Mouse (Mus musculus): ENCODE measurements around the gene Ptprt. TPM values are rescaled to one million over a fixed set of nuclear protein-coding genes. Genes with fewer than 3 reads are reported as not detected.

Ptprt gene
- polyA plus RNA-seq, 1 experiment: 15.9 TPM

GRCm38 (mm10) chr2:162251272-162251671 lies 409.7 kb downstream of the Ptprt start:
- TF ChIP-seq CTCF (IDR thresholded peaks at IDR 0.05; ENCODE audit: borderline replicate concordance, insufficient read depth, low read depth, low read length) (no peak), POLR2A (IDR thresholded peaks at IDR 0.05; ENCODE audit: borderline replicate concordance, insufficient read depth, low read length) (no peak)
- H3K4me3 ChIP-seq (replicated peaks; ENCODE audit: insufficient read depth, low read depth, low read length): no peak overlapping the region
- no peak overlapping the region for H3K27ac ChIP-seq (ENCODE audit: insufficient read depth, low read length)
- H3K27me3 ChIP-seq (ENCODE audit: control insufficient read depth, insufficient read depth, low read length): no peaks in the 10 kb centered on the region
- DNase-seq: no peak
- peaks cover 11% of the 10 kb centered on the region for H3K4me1 ChIP-seq (ENCODE audit: control insufficient read depth, insufficient read depth, low read length)
- 87% methylated on average over 2 of the region's 2 CpGs for WGBS

GRCm38 (mm10) chr2:162248296-162248695 lies 412.7 kb downstream of the Ptprt start:
- H3K4me1 ChIP-seq (ENCODE audit: control insufficient read depth, insufficient read depth, low read length): peaks cover 11% of the 10 kb centered on the region
- TF ChIP-seq CTCF (IDR thresholded peaks at IDR 0.05; ENCODE audit: borderline replicate concordance, insufficient read depth, low read depth, low read length): no peak
- TF ChIP-seq POLR2A (IDR thresholded peaks at IDR 0.05; ENCODE audit: borderline replicate concordance, insufficient read depth, low read length): no peak
- DNase-seq: peak; percentile 64 to 73
- H3K27ac ChIP-seq (ENCODE audit: insufficient read depth, low read length): no peak overlapping the region
- no peaks in the 10 kb centered on the region for H3K27me3 ChIP-seq (ENCODE audit: control insufficient read depth, insufficient read depth, low read length)
- H3K4me3 ChIP-seq (replicated peaks; ENCODE audit: insufficient read depth, low read depth, low read length): no peak overlapping the region
- 17% methylated on average over 4 of the region's 4 CpGs for WGBS

GRCm38 (mm10) chr2:162222476-162222875 lies 438.5 kb downstream of the Ptprt start:
- DNase-seq: no peak
- WGBS: 76% methylated on average over 1 of the region's 1 CpGs
- TF ChIP-seq POLR2A (IDR thresholded peaks at IDR 0.05; ENCODE audit: borderline replicate concordance, insufficient read depth, low read length) (no peak), CTCF (IDR thresholded peaks at IDR 0.05; ENCODE audit: borderline replicate concordance, insufficient read depth, low read depth, low read length) (no peak)
- no peaks in the 10 kb centered on the region; the same call in 1 of the 2 replicates for H3K27me3 ChIP-seq (ENCODE audit: control insufficient read depth, insufficient read depth, low read length)
- H3K27ac ChIP-seq (ENCODE audit: insufficient read depth, low read length): no peak overlapping the region
- H3K4me1 ChIP-seq (ENCODE audit: control insufficient read depth, insufficient read depth, low read length): peaks cover 11% of the 10 kb centered on the region
- no peak overlapping the region for H3K4me3 ChIP-seq (replicated peaks; ENCODE audit: insufficient read depth, low read depth, low read length)

GRCm38 (mm10) chr2:162220586-162220985 lies 440.4 kb downstream of the Ptprt start:
- no peak for TF ChIP-seq POLR2A (IDR thresholded peaks at IDR 0.05; ENCODE audit: borderline replicate concordance, insufficient read depth, low read length)
- no peak for TF ChIP-seq CTCF (IDR thresholded peaks at IDR 0.05; ENCODE audit: borderline replicate concordance, insufficient read depth, low read depth, low read length)

GRCm38 (mm10) chr2:162219507-162219906 lies 441.4 kb downstream of the Ptprt start:
- Histone ChIP-seq H3K4me1 (ENCODE audit: control insufficient read depth, insufficient read depth, low read length) (peaks cover 11% of the 10 kb centered on the region), H3K4me3 (replicated peaks; ENCODE audit: insufficient read depth, low read depth, low read length) (no peak overlapping the region), H3K27ac (ENCODE audit: insufficient read depth, low read length) (no peak overlapping the region), H3K27me3 (ENCODE audit: control insufficient read depth, insufficient read depth, low read length) (no peaks in the 10 kb centered on the region)
- peak; percentile 64 to 82 for DNase-seq
- TF ChIP-seq POLR2A (IDR thresholded peaks at IDR 0.05; ENCODE audit: borderline replicate concordance, insufficient read depth, low read length) (no peak), CTCF (IDR thresholded peaks at IDR 0.05; ENCODE audit: borderline replicate concordance, insufficient read depth, low read depth, low read length) (no peak)
- WGBS: 24% methylated on average over 4 of the region's 4 CpGs

More at GRCm38 (mm10) chr2:162220586-162220985, 440.4 kb downstream of the Ptprt start:
- H3K4me1 ChIP-seq (ENCODE audit: control insufficient read depth, insufficient read depth, low read length): peaks cover 11% of the 10 kb centered on the region
- no peak overlapping the region for H3K4me3 ChIP-seq (replicated peaks; ENCODE audit: insufficient read depth, low read depth, low read length)
- no peak overlapping the region for H3K27ac ChIP-seq (ENCODE audit: insufficient read depth, low read length)
- DNase-seq: no peak
- no peaks in the 10 kb centered on the region; the same call in 1 of the 2 replicates for H3K27me3 ChIP-seq (ENCODE audit: control insufficient read depth, insufficient read depth, low read length)

- Histone ChIP-seq H3K27ac (ENCODE audit: insufficient read depth, low read length) (no peak overlapping the region), H3K4me3 (replicated peaks; ENCODE audit: insufficient read depth, low read depth, low read length) (no peak overlapping the region), H3K4me1 (ENCODE audit: control insufficient read depth, insufficient read depth, low read length) (peaks cover 11% of the 10 kb centered on the region), H3K27me3 (ENCODE audit: control insufficient read depth, insufficient read depth, low read length) (no peaks in the 10 kb centered on the region)
- DNase-seq: no peak
- WGBS: 87% methylated on average over 5 of the region's 5 CpGs
- TF ChIP-seq POLR2A (IDR thresholded peaks at IDR 0.05; ENCODE audit: borderline replicate concordance, insufficient read depth, low read length) (no peak), CTCF (IDR thresholded peaks at IDR 0.05; ENCODE audit: borderline replicate concordance, insufficient read depth, low read depth, low read length) (no peak)
These were observed 443.1 kb downstream of the Ptprt start for GRCm38 (mm10) chr2:162217896-162218295.

GRCm38 (mm10) chr2:162212397-162212796 lies 448.6 kb downstream of the Ptprt start:
- H3K4me3 ChIP-seq (replicated peaks; ENCODE audit: insufficient read depth, low read depth, low read length): no peak overlapping the region
- H3K27me3 ChIP-seq (ENCODE audit: control insufficient read depth, insufficient read depth, low read length): no peaks in the 10 kb centered on the region
- no peak overlapping the region for H3K27ac ChIP-seq (ENCODE audit: insufficient read depth, low read length)
- TF ChIP-seq POLR2A (IDR thresholded peaks at IDR 0.05; ENCODE audit: borderline replicate concordance, insufficient read depth, low read length) (no peak), CTCF (IDR thresholded peaks at IDR 0.05; ENCODE audit: borderline replicate concordance, insufficient read depth, low read depth, low read length) (no peak)
- DNase-seq: no peak
- H3K4me1 ChIP-seq (ENCODE audit: control insufficient read depth, insufficient read depth, low read length): no peaks in the 10 kb centered on the region; the same call in none of the 2 replicates
- WGBS: 82% methylated on average over 2 of the region's 2 CpGs

GRCm38 (mm10) chr2:162210564-162210963 lies 450.4 kb downstream of the Ptprt start:
- no peak overlapping the region for H3K4me3 ChIP-seq (replicated peaks; ENCODE audit: insufficient read depth, low read depth, low read length)
- TF ChIP-seq CTCF (IDR thresholded peaks at IDR 0.05; ENCODE audit: borderline replicate concordance, insufficient read depth, low read depth, low read length) (no peak), POLR2A (IDR thresholded peaks at IDR 0.05; ENCODE audit: borderline replicate concordance, insufficient read depth, low read length) (no peak)
- H3K27ac ChIP-seq (ENCODE audit: insufficient read depth, low read length): no peak overlapping the region
- no peak for DNase-seq
- H3K27me3 ChIP-seq (ENCODE audit: control insufficient read depth, insufficient read depth, low read length): no peaks in the 10 kb centered on the region
- H3K4me1 ChIP-seq (ENCODE audit: control insufficient read depth, insufficient read depth, low read length): no peaks in the 10 kb centered on the region; the same call in none of the 2 replicates
- 85% methylated on average over 6 of the region's 6 CpGs for whole genome bisulfite sequencing

All from cerebellum, adult 2 months (tissue).